Mouse (Mus musculus) liver, embryonic 14.5 days (tissue): ENCODE results near the gene Rep15. TPM values are rescaled to one million over a fixed set of nuclear protein-coding genes. Genes with fewer than 3 reads are reported as not detected.

Experiments
- ATAC-seq: fragments of 200-750 bp; cut with Nextera tagmentation; 2 replicates; pipeline ENCODE4 v1.8.0; 2017; ENCODE audit warnings: moderate number of reproducible peaks, mild to moderate bottlenecking, moderate library complexity; ENCODE audit not compliant: insufficient read depth
- DNase-seq, 3 experiments: peaks; one replicate each; pipeline ENCODE4 v3.0.0-alpha.2; 2012 to 2013; ENCODE audit warnings: low read depth in 3 of 3, low spot score in 3 of 3
- H3K27ac ChIP-seq: fragments of 300-500 bp; sonication (generic); 2 replicates; pipeline ENCODE4 v1.5.1; 2014; ENCODE audit warnings: moderate library complexity, mild to moderate bottlenecking, control low read depth, inconsistent platforms
- H3K27me3 ChIP-seq: fragments of 300-500 bp; sonication (generic); 2 replicates; pipeline ENCODE4 v1.6.1; 2014; ENCODE audit warnings: mild to moderate bottlenecking, low read length, moderate library complexity; ENCODE audit not compliant: control insufficient read depth, insufficient read depth
- H3K36me3 ChIP-seq: fragments of 300-500 bp; sonication (generic); replicated peaks from 2 replicates; pipeline ENCODE4 v1.6.1; 2014; ENCODE audit warnings: low read depth; ENCODE audit not compliant: control insufficient read depth, insufficient read depth
- H3K4me1 ChIP-seq, 2 experiments: fragments of 200-500 bp in 1 of 2; fragments of 300-500 bp in 1 of 2; sonication (generic) in 1 of 2; replicated peaks; 2 replicates each; pipeline ENCODE4 v1.6.1; 2012 to 2014; ENCODE audit warnings: antibody characterized with exemption in 1 of 2, inconsistent platforms in 1 of 2, low read length in 1 of 2; ENCODE audit not compliant: control insufficient read depth in 2 of 2, insufficient read depth in 2 of 2
- H3K4me2 ChIP-seq: fragments of 300-500 bp; sonication (generic); 2 replicates; pipeline ENCODE4 v1.6.1; 2014; ENCODE audit warnings: low read depth, mild to moderate bottlenecking, control low read depth, moderate library complexity
- H3K4me3 ChIP-seq, 2 experiments: fragments of 200-500 bp in 1 of 2; fragments of 300-500 bp in 1 of 2; sonication (generic) in 1 of 2; 2 replicates each; pipeline ENCODE4 v1.5.1; 2012 to 2014; ENCODE audit warnings: low read depth in 2 of 2, low read length in 2 of 2, mild to moderate bottlenecking in 2 of 2, control low read depth in 1 of 2, inconsistent platforms in 1 of 2, moderate library complexity in 1 of 2; ENCODE audit not compliant: insufficient read depth in 1 of 2
- H3K9ac ChIP-seq: fragments of 300-500 bp; sonication (generic); replicated peaks from 2 replicates; pipeline ENCODE4 v1.6.1; 2014; ENCODE audit warnings: mild to moderate bottlenecking, control low read depth, moderate library complexity
- H3K9me3 ChIP-seq: fragments of 300-500 bp; sonication (generic); 2 replicates; pipeline ENCODE4 v1.6.1; 2016; ENCODE audit warnings: low read length, mixed read lengths; ENCODE audit not compliant: control insufficient read depth
- CTCF ChIP-seq: IDR thresholded peaks from 2 replicates; pipeline ENCODE4 v1.5.1; 2016; ENCODE audit warnings: antibody characterized with exemption, low read depth, control low read depth
- EP300 ChIP-seq: IDR thresholded peaks from 2 replicates; pipeline ENCODE4 v1.6.1; 2016; ENCODE audit warnings: antibody characterized with exemption, low read depth
- WGBS: fragments of 180-500 bp; shearing (Covaris S2); extraction: QIAGEN DNeasy Blood & Tissue Kit; methylation state at CpG from one replicate; pipeline ENCODE4 v1.1.7; 2014; ENCODE audit not compliant: insufficient replicate concordance; 5-methylcytosine and 5-hydroxymethylcytosine counted together
- polyA plus RNA-seq, 2 experiments: library from polyadenylated mRNA; depleted of rRNA in 1 of 2; stranded (reverse) in 1 of 2; unstranded in 1 of 2; fragments of >200 nt; fragmentation: Nextera tagmentation in 1 of 2; extraction: Ambion mirVana in 1 of 2; gene quantifications; 2 replicates each; pipeline versions ENCODE4 v1.2.1 to v1.2.3; 2012 to 2014

Gene Rep15
- polyA plus RNA-seq, 2 experiments = 0.04 to 0.15 TPM

GRCm38 (mm10) chr6:147064226-147064943 lies 32.0 kb downstream of the Rep15 start:
- no peak overlapping the region for H3K4me2 ChIP-seq
- H3K9ac ChIP-seq = no peak overlapping the region
- H3K27me3 ChIP-seq = no peaks in the 10 kb centered on the region
- no peaks in the 10 kb centered on the region for H3K9me3 ChIP-seq
- no peak overlapping the region for H3K27ac ChIP-seq
- peaks cover 7% of the 10 kb centered on the region for H3K36me3 ChIP-seq
- ATAC-seq = no peak
- H3K4me3 ChIP-seq = no peak overlapping the region
- no peaks in the 10 kb centered on the region for H3K4me1 ChIP-seq
- DNase-seq = no peak
- WGBS = 88% methylated on average over 10 of the region's 10 CpGs
- no peak for TF ChIP-seq EP300
- TF ChIP-seq CTCF = no peak

DNA sequence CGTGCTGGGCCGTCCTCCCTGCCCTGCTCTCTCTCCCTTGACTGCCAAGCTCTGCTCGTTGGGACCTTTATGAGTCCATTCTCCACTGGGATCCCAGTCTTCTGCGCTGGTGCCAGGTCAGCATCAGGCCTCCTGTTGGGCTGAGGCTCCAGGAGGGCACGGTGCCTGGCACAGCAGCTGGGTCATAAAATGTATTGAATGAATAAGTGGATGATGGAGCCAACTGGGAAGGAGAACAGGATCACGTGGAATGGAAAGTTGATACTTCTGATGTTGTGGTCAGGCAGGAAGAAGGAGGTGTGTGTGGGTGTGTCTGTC lies 32.5 kb downstream of the Rep15 start:
- Histone ChIP-seq H3K27ac (no peak overlapping the region), H3K9me3 (no peaks in the 10 kb centered on the region), H3K4me3 (no peak overlapping the region), H3K27me3 (no peaks in the 10 kb centered on the region), H3K36me3 (peaks cover 7% of the 10 kb centered on the region), H3K4me2 (no peak overlapping the region), H3K4me1 (no peaks in the 10 kb centered on the region), H3K9ac (no peak overlapping the region)
- no peak for TF ChIP-seq EP300
- TF ChIP-seq CTCF = no peak
- 87% methylated on average over 6 of the region's 6 CpGs for WGBS
- ATAC-seq (no peak), DNase-seq (no peak)

GRCm38 (mm10) chr6:147075808-147076387 lies 43.5 kb downstream of the Rep15 start:
- TF ChIP-seq CTCF (no peak), EP300 (no peak)
- 69% methylated on average over 5 of the region's 5 CpGs for WGBS
- H3K9ac ChIP-seq = no peak overlapping the region
- H3K36me3 ChIP-seq = peaks cover 5% of the 10 kb centered on the region; the same call in 1 of the 2 replicates
- H3K4me3 ChIP-seq = no peak overlapping the region
- no peak for ATAC-seq
- H3K27me3 ChIP-seq = no peaks in the 10 kb centered on the region
- no peak overlapping the region for H3K4me2 ChIP-seq
- no peak for DNase-seq
- H3K4me1 ChIP-seq = no peaks in the 10 kb centered on the region
- no peaks in the 10 kb centered on the region for H3K9me3 ChIP-seq
- H3K27ac ChIP-seq = no peak overlapping the region

GRCm38 (mm10) chr6:147076878-147077277 lies 44.5 kb downstream of the Rep15 start:
- Histone ChIP-seq H3K9me3 (no peaks in the 10 kb centered on the region), H3K27ac (no peak overlapping the region)
- 80% methylated on average over 8 of the region's 8 CpGs for WGBS

GRCm38 (mm10) chr6:147079919-147080318 lies 47.5 kb downstream of the Rep15 start:
- Histone ChIP-seq H3K9ac (no peak overlapping the region), H3K4me1 (no peaks in the 10 kb centered on the region), H3K36me3 (no peaks in the 10 kb centered on the region), H3K27me3 (no peaks in the 10 kb centered on the region), H3K9me3 (no peaks in the 10 kb centered on the region), H3K4me2 (no peak overlapping the region), H3K4me3 (no peak overlapping the region), H3K27ac (no peak overlapping the region)
- WGBS = 70% methylated on average over 10 of the region's 10 CpGs
- TF ChIP-seq EP300 = no peak
- no peak for TF ChIP-seq CTCF
- DNase-seq = no peak
- no peak for ATAC-seq

More at GRCm38 (mm10) chr6:147076878-147077277, 44.5 kb downstream of the Rep15 start:
- Histone ChIP-seq H3K4me2 (no peak overlapping the region), H3K4me3 (no peak overlapping the region), H3K4me1 (no peaks in the 10 kb centered on the region), H3K9ac (no peak overlapping the region), H3K27me3 (no peaks in the 10 kb centered on the region), H3K36me3 (no peaks in the 10 kb centered on the region)
- TF ChIP-seq EP300 (no peak), CTCF (no peak)
- ATAC-seq (no peak), DNase-seq (no peak)

Other genes with a start within 250 kb of the Rep15 start
- 0.47 and 0.49 TPM in 2 replicates for gene Arntl2, start 236.5 kb upstream of the Rep15 start, polyA plus RNA-seq (2012; rRNA removed)
- 0.08 and 0.10 TPM in 2 replicates for gene Arntl2, start 236.5 kb upstream of the Rep15 start, polyA plus RNA-seq (2014; fragmentation: Nextera tagmentation; extraction: Ambion mirVana)
- not detected in 2 replicates for gene Smco2, start 182.5 kb upstream of the Rep15 start, polyA plus RNA-seq (2012; rRNA removed)
- not detected in 2 replicates for gene Smco2, start 182.5 kb upstream of the Rep15 start, polyA plus RNA-seq (2014; fragmentation: Nextera tagmentation; extraction: Ambion mirVana)
- 3.9 and 5.2 TPM in 2 replicates for gene Ppfibp1, start 144.1 kb upstream of the Rep15 start, polyA plus RNA-seq (2012; rRNA removed)
- 7.8 and 9.1 TPM in 2 replicates for gene Ppfibp1, start 144.1 kb upstream of the Rep15 start, polyA plus RNA-seq (2014; fragmentation: Nextera tagmentation; extraction: Ambion mirVana)
- gene 1700034J05Rik, start 78.2 kb upstream of the Rep15 start, polyA plus RNA-seq (2012; rRNA removed) = not detected in 2 replicates
- not detected in 2 replicates for gene 1700034J05Rik, start 78.2 kb upstream of the Rep15 start, polyA plus RNA-seq (2014; fragmentation: Nextera tagmentation; extraction: Ambion mirVana)
- gene Mrps35, start 10.2 kb downstream of the Rep15 start, polyA plus RNA-seq (2012; rRNA removed) = 3.9 and 20.1 TPM in 2 replicates
- gene Mrps35, start 10.2 kb downstream of the Rep15 start, polyA plus RNA-seq (2014; fragmentation: Nextera tagmentation; extraction: Ambion mirVana) = 60.9 and 61.4 TPM in 2 replicates
- not detected in 2 replicates for gene Mansc4, start 54.4 kb downstream of the Rep15 start, polyA plus RNA-seq (2012; rRNA removed)
- not detected in 2 replicates for gene Mansc4, start 54.4 kb downstream of the Rep15 start, polyA plus RNA-seq (2014; fragmentation: Nextera tagmentation; extraction: Ambion mirVana)
- 1.8 and 2.0 TPM in 2 replicates for gene Klhl42, start 58.8 kb downstream of the Rep15 start, polyA plus RNA-seq (2012; rRNA removed)
- gene Klhl42, start 58.8 kb downstream of the Rep15 start, polyA plus RNA-seq (2014; fragmentation: Nextera tagmentation; extraction: Ambion mirVana) = 1.9 and 2.3 TPM in 2 replicates
- gene Pthlh, start 231.6 kb downstream of the Rep15 start, polyA plus RNA-seq (2012; rRNA removed) = not detected in 2 replicates
- not detected in 2 replicates for gene Pthlh, start 231.6 kb downstream of the Rep15 start, polyA plus RNA-seq (2014; fragmentation: Nextera tagmentation; extraction: Ambion mirVana)